Mouse (Mus musculus) heart, adult 2 months (tissue): ENCODE data around the gene Clec16a.
A peak's percentile ranks its signal among the peaks of the same experiment; 100 is the strongest.

Experiments
- CTCF ChIP-seq: fragments of 200-600 bp; IDR thresholded peaks from 2 replicates; pipeline ENCODE4 v1.8.1; 2022; ENCODE audit warnings: antibody characterized with exemption, mild to moderate bottlenecking, moderate library complexity
- POLR2A ChIP-seq: fragments of 200-500 bp; IDR thresholded peaks from 2 replicates; pipeline ENCODE4 v1.6.1; 2011; ENCODE audit warnings: mild to moderate bottlenecking, low read depth, low read length, control low read depth; ENCODE audit not compliant: insufficient read depth

DNA sequence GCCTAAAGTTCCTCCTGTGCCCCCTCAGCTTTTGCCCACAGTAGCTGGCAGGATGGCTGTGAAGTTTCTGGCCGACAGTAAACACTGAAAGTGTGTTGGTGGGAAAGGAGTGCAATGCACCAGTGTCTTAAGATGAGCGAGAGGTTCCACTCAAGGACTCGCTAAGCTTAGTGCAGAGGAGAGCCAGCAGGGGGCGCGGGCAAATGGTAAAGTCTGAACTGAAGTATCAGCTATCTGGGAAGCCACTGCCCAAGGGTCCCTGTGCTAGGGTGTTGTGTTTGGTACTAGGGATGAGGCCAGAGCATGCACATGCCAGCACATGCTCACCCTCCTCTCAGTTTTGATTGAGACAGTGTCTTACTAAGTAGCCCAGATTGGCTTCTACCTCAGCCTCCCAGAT is 94.9 kb downstream of the Clec16a start:
- TF ChIP-seq CTCF (peak; percentile 88), POLR2A (no peak)
